ENCODE assay signal across 15 mouse cellular contexts in the genomic region with DNA sequence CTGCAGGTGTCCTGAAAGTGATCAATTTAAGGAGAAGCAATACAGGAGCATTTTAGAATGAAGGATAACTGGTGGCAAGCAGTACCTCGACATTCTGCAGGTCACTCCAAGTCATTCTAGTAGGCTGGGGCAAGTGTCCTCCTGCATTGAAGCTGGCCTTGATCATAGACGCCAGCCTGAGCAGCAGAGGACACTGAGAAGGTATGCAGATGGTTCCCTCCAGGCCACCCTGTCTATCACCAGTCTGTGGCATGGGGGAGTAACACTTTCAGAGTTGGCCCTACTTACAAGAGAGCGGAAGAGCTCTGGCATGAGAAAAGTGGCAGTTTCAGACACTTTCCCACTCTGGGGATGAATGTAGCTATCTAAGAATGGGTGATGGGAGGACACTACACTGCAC.
"Had no signal": no experiment of that assay in that cellular context is flagged by ENCODE, and none has a peak within 500 bp of the region (broad histone marks: within the 10 kb centered on the region; RNA-seq: fewer than 3 reads in every experiment).

No protein-coding gene starts in this region.

- H3K4me1 ChIP-seq: lung, embryonic 15.5 days; megakaryocyte, embryonic 14.5 days had no signal

- DNase-seq: kidney, postnatal 25 days; lung, postnatal 14 days; retina, postnatal 1 day; right cerebral cortex, postnatal 4 days; spleen, adult 18-20 months; thymus, adult 18-20 months; thymus, postnatal 14 days had no signal

- H3K27me3 ChIP-seq: lung, embryonic 15.5 days; megakaryocyte, embryonic 14.5 days; midbrain, embryonic 15.5 days; neural tube, embryonic 13.5 days had no signal

- H3K27ac ChIP-seq: left cerebral cortex, adult 2 months; limb, embryonic 10.5 days; lung, embryonic 15.5 days; macrophage; midbrain, embryonic 15.5 days had no signal

- H3K9me3 ChIP-seq: limb, embryonic 10.5 days; lung, embryonic 15.5 days; megakaryocyte, embryonic 14.5 days; midbrain, embryonic 15.5 days; neural tube, embryonic 13.5 days had no signal

- H3K9ac ChIP-seq: lung, embryonic 15.5 days; midbrain, embryonic 15.5 days; neural tube, embryonic 13.5 days had no signal

- ATAC-seq: midbrain, embryonic 15.5 days had no signal

- H3K4me2 ChIP-seq: lung, embryonic 15.5 days; midbrain, embryonic 11.5 days; midbrain, embryonic 15.5 days; neural tube, embryonic 13.5 days had no signal

- H3K36me3 ChIP-seq: limb, embryonic 10.5 days; lung, embryonic 15.5 days; midbrain, embryonic 15.5 days; neural tube, embryonic 13.5 days had no signal

- H3K4me3 ChIP-seq: left cerebral cortex, adult 2 months; limb, embryonic 10.5 days; lung, embryonic 15.5 days; megakaryocyte, embryonic 14.5 days; midbrain, embryonic 15.5 days; neural tube, embryonic 13.5 days had no signal
